Comparison of ENCODE assay signal across 8 mouse cellular contexts in the genomic region with DNA sequence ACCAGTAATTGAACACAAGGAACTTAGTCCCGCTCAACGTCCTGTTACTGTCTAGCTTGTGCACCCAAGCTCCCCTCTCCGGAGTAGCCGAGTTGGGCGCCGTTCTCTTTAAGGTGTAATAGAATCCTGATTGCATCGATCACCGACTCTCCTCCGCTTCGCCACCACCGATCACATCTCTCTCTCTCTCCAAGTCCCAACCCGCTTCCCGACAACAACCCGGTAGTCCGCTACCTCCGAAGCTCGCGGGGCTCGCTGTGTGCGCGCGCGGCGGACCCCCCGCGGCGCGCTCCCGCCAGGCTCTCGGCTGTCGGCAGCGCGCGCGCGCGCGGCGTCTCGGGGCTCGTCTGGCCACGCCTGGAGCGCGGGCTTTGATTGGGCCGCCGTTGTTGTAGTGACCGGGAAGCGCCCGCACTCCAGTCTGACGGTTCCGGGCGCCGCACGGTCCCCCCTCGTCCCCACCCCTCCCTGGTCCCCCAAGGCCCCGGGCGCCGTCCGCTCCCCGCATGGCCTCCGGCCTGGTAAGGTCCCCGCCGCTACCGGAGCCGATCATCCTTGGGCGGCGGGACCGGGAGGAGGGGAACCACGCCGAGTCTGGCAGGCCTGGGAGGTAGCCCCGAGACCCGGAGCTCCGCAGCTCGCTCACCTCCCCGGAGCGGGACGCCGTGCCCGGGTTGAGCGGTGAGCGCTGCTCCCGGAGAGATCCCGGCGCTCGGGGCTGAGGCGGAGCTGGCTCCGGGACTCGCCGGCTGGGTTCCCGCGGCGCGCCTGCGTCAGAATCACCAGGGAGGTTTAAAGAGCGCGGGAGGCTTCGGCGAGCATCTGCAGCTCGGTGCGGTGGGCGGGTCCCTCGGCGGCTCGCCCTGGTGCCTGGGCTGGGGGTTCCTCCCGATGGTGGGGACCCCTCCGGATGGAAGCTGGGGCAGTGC. TPM values are rescaled to one million over a fixed set of nuclear protein-coding genes. Genes with fewer than 3 reads are reported as not detected.
DNase-seq lines count a peak whose midpoint lies in the region; ATAC-seq lines count a peak whose summit lies in the region.

A gene (plus strand): TSS at position 334 of the 929 bp plus-strand sequence.

- H3K4me3 ChIP-seq in hindbrain, embryonic 11.5 days (ENCODE audit: low read depth, low read length), result peak within 1 kb of the TSS; percentile 83

- ATAC-seq in frontal cortex, adult (ENCODE audit: low TSS enrichment), result peak; percentile 90
- peak; percentile 95 for ATAC-seq in hindbrain, embryonic 11.5 days (ENCODE audit: low FRiP score)

- peak within 1 kb of the TSS; percentile 82 for H3K27ac ChIP-seq in hindbrain, embryonic 11.5 days (ENCODE audit: low read depth, low read length)

- under 1% methylated on average over 82 of the region's 106 CpGs for WGBS in hindbrain, embryonic 11.5 days

- peaks cover 8% of the 10 kb centered on the region; the same call in 1 of the 2 replicates for H3K36me3 ChIP-seq in hindbrain, embryonic 11.5 days (ENCODE audit: control insufficient read depth, insufficient read depth, low read length)

- peak within 1 kb of the TSS; percentile 88 for H3K4me2 ChIP-seq in hindbrain, embryonic 11.5 days (replicated peaks; ENCODE audit: low read depth, low read length)

- H3K9me3 ChIP-seq in hindbrain, embryonic 11.5 days (ENCODE audit: control insufficient read depth, low read length), result no peaks in the 10 kb centered on the region

- H3K9ac ChIP-seq in hindbrain, embryonic 11.5 days (ENCODE audit: low read depth, low read length), result peak within 1 kb of the TSS; percentile 84

- DNase-seq in NIH3T3 (ENCODE audit: low read depth), result peak; percentile 96
- DNase-seq in cerebellum, adult 9-10 months, result peak; percentile 82
- DNase-seq in hindbrain, embryonic 11.5 days (ENCODE audit: low spot score), result peak; percentile 93
- peak; percentile 69 to 79 for DNase-seq in layer of hippocampus, postnatal 25 days (ENCODE audit: extremely low spot score in 1 of 2, low spot score in 1 of 2)
- DNase-seq in lung, postnatal 25 days (ENCODE audit: low spot score), result peak; percentile 79
- DNase-seq in retina, embryonic 14.5 days (ENCODE audit: low spot score), result peak; percentile 89
- peak; percentile 82 to 85 for DNase-seq in thymus, postnatal 36 days

- no peaks in the 10 kb centered on the region; the same call in 1 of the 2 replicates for H3K4me1 ChIP-seq in hindbrain, embryonic 11.5 days (replicated peaks; ENCODE audit: control insufficient read depth, insufficient read depth, low read length)

- no peaks in the 10 kb centered on the region for H3K27me3 ChIP-seq in hindbrain, embryonic 11.5 days (ENCODE audit: control insufficient read depth, insufficient read depth, low read length)

RNA-seq across cellular contexts. Expression of the gene that starts here (rescaled TPM):
- 26.5 and 34.1 TPM in 2 replicates for polyA plus RNA-seq in hindbrain, embryonic 11.5 days (2014; fragmentation: Nextera tagmentation; extraction: Ambion mirVana)
- 1 to 10 TPM; 6.5 to 8.2 TPM for total RNA-seq in layer of hippocampus, postnatal 25 days (2021)

Comparison
In these comparisons a context has a peak if more than half of its experiments do, and no peak if none do; other contexts are left out.
1. Peak in every context shown above with its lines: DNase-seq, ATAC-seq, H3K4me3 ChIP-seq and H3K27ac ChIP-seq.